Mouse (Mus musculus) cerebellum, adult 18-20 months (tissue): ENCODE measurements around the gene Olfr1370.
"Not testable (repeated sequence)": the region's sequence is repeated elsewhere in the genome, so short reads cannot be mapped to it uniquely, and the experiment has no call there.

ENCODE experiments used
- DNase-seq, 2 experiments: peaks; one replicate each; pipeline ENCODE4 v3.0.0; 2021

Gene Olfr1370

GRCm38 (mm10) chr13:21074847-21075246, at the start of gene Olfr1370:
Gene Olfr1370 (minus strand): TSS chr13:21074947.
- DNase-seq, result no peak

GRCm38 (mm10) chr13:21114121-21114520, 39.4 kb upstream of the Olfr1370 start:
- DNase-seq, result no peak

DNA sequence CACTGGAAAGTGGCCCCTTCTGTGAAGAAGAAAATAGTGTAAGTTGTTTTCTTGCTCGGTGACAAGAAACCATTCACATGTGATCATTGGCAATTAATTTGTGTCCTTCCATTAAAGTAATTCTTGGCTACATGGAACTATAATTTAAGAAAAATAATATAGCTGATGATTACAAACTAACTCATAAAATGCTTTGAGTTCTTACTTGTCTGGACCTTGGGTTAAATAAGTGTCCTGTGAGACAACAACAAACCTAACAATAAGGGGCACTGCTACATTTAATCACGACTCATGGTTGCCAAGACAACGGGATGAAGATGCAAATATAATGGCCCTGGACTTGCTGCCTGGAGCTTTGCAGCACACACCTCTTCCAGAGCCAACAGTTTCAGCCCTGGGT, 36.4 kb upstream of the Olfr1370 start, which contains the start of gene Olfr1369-ps1:
Gene Olfr1369-ps1, plus strand, starts transcription at position 301 of the 400 bp plus-strand sequence.
- not testable (repeated sequence) for DNase-seq

- DNase-seq, result no peak
These were observed 35.7 kb upstream of the Olfr1370 start for GRCm38 (mm10) chr13:21110441-21110840.

DNA sequence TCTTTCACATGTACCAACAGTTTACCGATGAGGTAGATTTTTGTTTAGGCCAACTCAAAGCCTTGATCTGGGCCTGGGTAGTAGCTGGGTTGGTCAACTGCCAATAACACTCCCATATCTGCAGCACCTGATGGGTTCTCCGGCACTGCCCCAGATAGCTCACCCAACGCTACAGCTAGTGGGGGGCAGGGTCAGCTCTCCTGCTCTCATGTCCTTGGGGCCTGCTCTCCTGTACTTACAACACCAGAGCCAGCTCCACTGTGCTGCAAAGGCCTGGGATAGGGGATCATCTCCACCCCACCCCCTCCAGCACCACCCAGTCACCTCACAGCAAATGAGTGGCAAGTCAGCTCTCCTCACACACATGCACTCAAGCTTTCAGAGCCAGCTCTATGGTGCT, 35.0 kb upstream of the Olfr1370 start:
- DNase-seq, result no peak

GRCm38 (mm10) chr13:21082686-21083085, 7.9 kb upstream of the Olfr1370 start:
- no peak for DNase-seq

DNA sequence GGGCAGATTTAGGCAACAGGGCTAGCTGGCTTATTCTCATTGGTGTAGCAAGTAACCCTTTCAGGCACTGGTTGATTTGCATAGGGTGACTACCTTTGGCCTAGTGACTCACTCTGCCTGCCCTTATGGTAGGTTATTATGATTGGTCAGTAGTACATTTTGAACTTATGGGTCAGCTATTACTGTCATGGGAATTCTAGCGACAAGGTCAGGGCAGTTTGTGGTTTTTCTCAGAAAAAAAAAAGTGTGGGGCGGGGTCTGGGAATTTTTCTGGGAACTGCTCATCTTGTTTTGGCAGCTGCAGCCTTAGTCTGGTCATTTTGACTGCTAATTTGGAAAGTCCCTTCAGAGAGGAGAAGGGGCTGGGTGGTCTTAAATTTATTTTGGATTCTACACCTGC, 8.7 kb downstream of the Olfr1370 start:
- DNase-seq, result no peak

GRCm38 (mm10) chr13:21050118-21050517, 24.6 kb downstream of the Olfr1370 start:
- peak in 1 of 2 experiments; percentile 32 for DNase-seq

DNA sequence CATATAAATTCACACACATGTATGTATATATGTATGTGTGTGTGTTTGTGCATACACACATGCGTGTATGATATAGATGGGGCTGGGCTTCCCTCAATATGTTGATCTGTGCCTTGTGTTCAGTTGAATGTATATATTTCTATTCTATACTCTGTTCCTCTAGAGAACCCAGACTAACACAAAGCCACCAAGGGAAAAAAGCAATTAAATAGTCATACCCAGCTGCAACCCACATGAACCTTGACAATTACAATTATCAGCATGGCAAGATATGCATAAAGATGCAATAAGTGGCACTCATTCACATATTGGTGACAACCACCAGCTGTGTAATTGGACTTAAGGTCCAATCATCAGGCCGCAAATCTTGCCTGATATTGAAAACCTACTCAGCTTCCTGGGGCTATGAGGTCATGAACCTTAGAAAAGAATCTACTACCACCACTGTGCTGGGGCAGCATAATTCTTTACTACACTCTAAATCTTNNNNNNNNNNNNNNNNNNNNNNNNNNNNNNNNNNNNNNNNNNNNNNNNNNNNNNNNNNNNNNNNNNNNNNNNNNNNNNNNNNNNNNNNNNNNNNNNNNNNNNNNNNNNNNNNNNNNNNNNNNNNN, 34.1 kb downstream of the Olfr1370 start:
- DNase-seq, result no peak

- peak in 1 of 2 experiments; percentile 49 for DNase-seq
These were observed 38.8 kb downstream of the Olfr1370 start for GRCm38 (mm10) chr13:21035981-21036380.

DNA sequence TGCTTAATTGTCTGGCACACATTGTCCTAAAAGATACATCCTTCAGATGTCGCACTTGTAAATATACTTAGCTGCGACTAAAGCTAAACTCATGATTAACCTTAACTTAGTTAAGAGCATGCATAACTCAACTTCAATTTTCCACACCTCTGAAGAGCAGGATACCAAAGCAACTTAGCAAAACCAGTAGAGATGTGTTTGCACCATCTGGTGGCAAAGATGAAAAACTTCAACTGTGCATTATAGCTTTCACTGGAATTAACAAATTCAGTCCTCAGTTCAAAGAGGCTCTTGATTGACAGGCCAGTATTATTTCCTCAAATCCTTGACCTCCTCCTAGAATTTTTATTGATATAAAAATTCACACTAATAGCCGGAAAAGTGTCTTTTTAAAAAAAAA, 39.7 kb downstream of the Olfr1370 start:
- DNase-seq, result no peak

DNA sequence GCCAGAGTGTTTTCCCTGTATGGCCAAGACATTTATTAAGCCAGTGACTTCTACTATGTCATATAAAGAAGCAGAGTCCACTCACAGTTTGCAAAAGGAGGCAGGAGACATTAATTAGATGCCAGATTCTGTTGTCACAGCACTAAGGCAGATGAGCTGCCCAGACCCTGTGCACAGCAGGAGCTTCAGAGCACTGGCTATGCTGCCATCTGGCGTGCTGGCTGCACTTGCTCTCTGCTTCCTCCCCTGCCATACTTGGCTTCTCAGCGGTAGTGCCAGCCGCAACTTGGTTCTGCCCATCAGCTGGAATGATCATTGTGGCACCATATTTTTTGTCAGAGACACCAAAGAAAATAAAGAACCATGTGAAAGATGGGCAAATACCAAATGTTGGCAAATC, 41.6 kb downstream of the Olfr1370 start:
- peak; percentile 83 to 87 for DNase-seq

GRCm38 (mm10) chr13:21024831-21025230, 49.9 kb downstream of the Olfr1370 start:
- no peak for DNase-seq
